Mouse (Mus musculus) lung, postnatal 0 days (tissue): ENCODE data around the gene Tpgs1. TPM values are rescaled to one million over a fixed set of nuclear protein-coding genes. Genes with fewer than 3 reads are reported as not detected.

Experiments used
- ATAC-seq: fragments of 200-750 bp; cut with Nextera tagmentation; 2 replicates; pipeline ENCODE4 v1.8.0; 2017; ENCODE audit warnings: moderate library complexity
- DNase-seq: peaks from one replicate; pipeline ENCODE4 v3.0.0-alpha.2; 2016; ENCODE audit warnings: low spot score
- H3K27ac ChIP-seq: fragments of 300-500 bp; sonication (generic); 2 replicates; pipeline ENCODE4 v1.5.1; 2014; ENCODE audit warnings: antibody characterized with exemption, mild to moderate bottlenecking, low read length, mixed read lengths
- H3K27me3 ChIP-seq: fragments of 300-500 bp; sonication (generic); replicated peaks from 2 replicates; pipeline ENCODE4 v1.6.1; 2014; ENCODE audit warnings: low read length, mixed read lengths; ENCODE audit not compliant: insufficient read depth
- H3K36me3 ChIP-seq: fragments of 300-500 bp; sonication (generic); 2 replicates; pipeline ENCODE4 v1.6.1; 2014; ENCODE audit warnings: low read length, mixed read lengths; ENCODE audit not compliant: insufficient read depth
- H3K4me1 ChIP-seq: fragments of 300-500 bp; sonication (generic); 2 replicates; pipeline ENCODE4 v1.6.1; 2014; ENCODE audit warnings: antibody characterized with exemption, low read depth, low read length, mixed read lengths; ENCODE audit not compliant: insufficient read depth
- H3K4me2 ChIP-seq: fragments of 300-500 bp; sonication (generic); replicated peaks from 2 replicates; pipeline ENCODE4 v1.6.1; 2014; ENCODE audit warnings: low read depth, mild to moderate bottlenecking, low read length, moderate library complexity, mixed read lengths
- H3K4me3 ChIP-seq: fragments of 300-500 bp; sonication (generic); 2 replicates; pipeline ENCODE4 v1.5.1; 2014; ENCODE audit warnings: low read depth, low read length
- H3K9ac ChIP-seq: fragments of 300-500 bp; sonication (generic); replicated peaks from 2 replicates; pipeline ENCODE4 v1.6.1; 2014; ENCODE audit warnings: low read depth, mild to moderate bottlenecking
- H3K9me3 ChIP-seq: fragments of 300-500 bp; sonication (generic); 2 replicates; pipeline ENCODE4 v1.6.1; 2016; ENCODE audit warnings: low read length, mixed read lengths
- CTCF ChIP-seq: IDR thresholded peaks from 2 replicates; pipeline ENCODE4 v1.5.1; 2016; ENCODE audit warnings: antibody characterized with exemption, mild to moderate bottlenecking
- EP300 ChIP-seq: IDR thresholded peaks from 2 replicates; pipeline ENCODE4 v1.6.1; 2016; ENCODE audit warnings: antibody characterized with exemption, mild to moderate bottlenecking, control low read depth
- WGBS: fragments of 180-500 bp; shearing (Covaris S2); extraction: QIAGEN DNeasy Blood & Tissue Kit; methylation state at CpG from one replicate; pipeline ENCODE4 v1.1.7; 2014; 5-methylcytosine and 5-hydroxymethylcytosine counted together
- polyA plus RNA-seq: library from polyadenylated mRNA; unstranded; fragments of >200 nt; fragmentation: Nextera tagmentation; extraction: Ambion mirVana; gene quantifications from 2 replicates; pipeline ENCODE4 v1.2.1, GENCODE M21; 2015

Tpgs1 gene
- polyA plus RNA-seq, 1 experiment from 2014 or later = 71.2 TPM

- DNase-seq (no peak), ATAC-seq (no peak)
- H3K36me3 ChIP-seq = no peaks in the 10 kb centered on the region
- WGBS = 76% methylated on average over 17 of the region's 17 CpGs
- no peaks in the 10 kb centered on the region for H3K9me3 ChIP-seq
- H3K4me3 ChIP-seq = no peak overlapping the region
- H3K27me3 ChIP-seq = peaks cover 7% of the 10 kb centered on the region; the same call in 1 of the 2 replicates
- H3K4me2 ChIP-seq = no peak overlapping the region
- H3K27ac ChIP-seq = no peak overlapping the region
- no peak overlapping the region for H3K9ac ChIP-seq
- peaks cover 3% of the 10 kb centered on the region; the same call in 1 of the 2 replicates for H3K4me1 ChIP-seq
- no peak for TF ChIP-seq EP300
- TF ChIP-seq CTCF = no peak
These were observed 36.0 kb upstream of the Tpgs1 start for GRCm38 (mm10) chr10:79633006-79633777.

DNA sequence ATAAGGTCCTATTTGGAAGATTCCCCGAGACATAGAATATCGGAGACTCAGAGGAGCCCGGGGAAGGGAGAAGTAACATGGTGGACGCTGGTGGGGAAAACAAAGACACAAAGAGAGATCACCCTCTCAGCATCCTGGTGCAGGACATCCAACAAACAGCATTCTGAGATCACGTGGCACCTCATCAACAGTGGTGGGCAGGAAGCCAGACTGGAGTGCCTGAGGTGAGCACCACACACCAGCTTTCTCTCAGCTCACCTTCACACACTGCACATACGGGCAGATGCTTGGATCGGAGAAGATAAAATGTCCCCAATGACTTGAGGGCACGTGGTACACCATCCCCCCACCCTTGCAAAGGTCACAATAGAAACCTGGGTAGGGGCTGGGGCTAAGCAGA is 32.9 kb upstream of the Tpgs1 start:
- no peak overlapping the region for H3K4me3 ChIP-seq
- no peaks in the 10 kb centered on the region for H3K36me3 ChIP-seq
- no peak overlapping the region for H3K9ac ChIP-seq
- no peaks in the 10 kb centered on the region for H3K9me3 ChIP-seq
- ATAC-seq (no peak), DNase-seq (no peak)
- TF ChIP-seq EP300 (no peak), CTCF (no peak)
- H3K4me1 ChIP-seq = peaks cover 3% of the 10 kb centered on the region; the same call in 1 of the 2 replicates
- no peak overlapping the region for H3K4me2 ChIP-seq
- H3K27ac ChIP-seq = no peak overlapping the region
- 71% methylated on average over 8 of the region's 8 CpGs for WGBS
- H3K27me3 ChIP-seq = peaks cover 14% of the 10 kb centered on the region; the same call in 1 of the 2 replicates

DNA sequence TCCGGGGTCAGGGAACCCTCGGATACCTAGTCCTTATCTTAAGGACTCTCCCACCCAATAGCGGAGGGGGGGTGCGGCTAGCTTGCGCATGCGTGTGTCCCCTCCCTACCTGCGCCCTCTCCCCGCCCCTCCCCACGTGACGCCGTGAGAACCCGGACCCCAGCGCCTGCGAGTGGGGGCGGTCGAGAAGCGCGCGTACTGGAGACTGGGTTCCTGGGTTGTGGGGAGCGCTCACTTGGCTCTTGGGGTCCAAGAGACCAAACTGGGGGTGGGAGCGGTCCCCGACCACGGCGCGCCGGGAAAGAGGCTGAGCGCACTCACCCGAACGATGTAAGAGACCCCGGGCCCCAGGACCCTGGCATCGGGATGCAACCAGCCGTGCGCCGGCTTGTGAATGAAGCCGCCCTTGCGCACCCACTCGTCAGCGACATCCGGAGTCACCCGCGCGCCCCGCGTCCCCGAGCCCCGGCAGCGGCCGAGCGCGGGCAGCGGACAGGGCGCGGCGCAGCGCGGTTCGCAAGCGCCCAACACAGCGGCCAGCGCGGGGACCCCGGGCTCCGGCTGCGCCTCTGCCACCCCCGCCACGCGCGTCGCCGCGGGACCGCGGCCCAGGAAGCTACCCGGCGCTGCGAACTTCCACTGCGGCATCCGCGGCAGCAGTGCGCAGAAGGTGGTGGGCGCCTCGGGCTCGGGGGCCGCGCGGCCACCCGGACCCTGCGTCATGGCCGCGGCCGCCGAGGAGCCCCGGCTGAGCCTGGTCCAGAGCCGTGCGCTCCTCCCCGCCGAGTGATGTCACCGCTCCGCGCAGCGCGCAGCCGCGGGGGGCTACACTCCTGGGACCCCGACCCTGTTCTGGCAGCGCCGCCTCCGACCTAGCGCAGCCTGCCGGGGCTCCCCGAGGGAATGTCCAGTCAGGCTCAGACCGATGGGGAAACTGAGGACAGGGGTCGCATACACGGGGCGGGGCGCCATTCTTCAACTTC is 31.8 kb upstream of the Tpgs1 start, which contains the start of gene Shc2:
TSS of gene Shc2 (minus strand) at position 791 of the 983 bp plus-strand sequence.
- no peak for DNase-seq
- under 1% methylated on average over 62 of the region's 116 CpGs for WGBS
- TF ChIP-seq EP300 (no peak), CTCF (no peak)
- Histone ChIP-seq H3K9me3 (no peaks in the 10 kb centered on the region), H3K9ac (no peak within 1 kb of the TSS), H3K27ac (no peak within 1 kb of the TSS), H3K4me3 (peak within 1 kb of the TSS; percentile 44), H3K4me1 (peaks cover 3% of the 10 kb centered on the region; the same call in 1 of the 2 replicates), H3K36me3 (no peaks in the 10 kb centered on the region), H3K4me2 (peak within 1 kb of the TSS; percentile 72), H3K27me3 (peaks cover 14% of the 10 kb centered on the region; the same call in 1 of the 2 replicates)
- ATAC-seq = peak; percentile 37; the same call in 1 of the 2 replicates

DNA sequence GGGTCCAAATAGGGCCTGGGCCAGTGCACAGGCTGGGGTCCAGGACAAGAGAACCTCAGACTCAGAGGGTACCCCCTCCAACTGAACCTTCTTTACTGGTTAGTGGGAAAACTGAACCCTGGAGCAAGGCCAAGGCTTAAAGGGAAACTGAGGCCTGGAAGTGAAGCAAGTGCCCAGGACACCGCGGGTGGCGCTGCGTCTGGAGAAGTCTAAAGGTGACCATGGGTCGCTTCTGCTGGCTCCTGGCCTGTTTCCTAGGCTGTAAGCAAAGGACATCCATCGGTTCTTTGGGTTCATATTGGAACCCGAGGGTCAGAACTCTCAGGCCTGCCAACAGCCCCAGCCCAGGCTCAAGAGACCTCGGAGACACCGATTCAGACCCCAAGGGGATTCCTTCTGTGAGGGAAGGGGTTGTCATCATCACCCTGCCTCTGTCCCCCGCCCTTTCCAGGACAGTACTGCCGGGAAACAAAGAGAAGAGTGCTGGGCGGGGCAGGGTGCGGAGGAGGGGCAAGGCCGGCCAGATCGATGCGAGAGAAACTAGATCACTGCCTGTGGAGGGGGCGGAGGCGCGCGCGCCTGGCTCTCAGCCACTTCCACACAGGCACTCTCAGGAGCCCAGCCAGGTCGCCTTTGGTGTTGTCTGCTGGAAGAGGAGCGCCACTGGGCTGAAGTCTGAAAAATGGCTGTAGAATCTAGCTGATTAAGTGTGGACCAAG is 30.5 kb upstream of the Tpgs1 start:
- H3K27ac ChIP-seq = no peak overlapping the region
- DNase-seq = no peak
- peak; percentile 28; the same call in 1 of the 2 replicates for ATAC-seq
- H3K4me3 ChIP-seq = no peak overlapping the region
- TF ChIP-seq EP300 = no peak
- no peak for TF ChIP-seq CTCF
- peaks cover 14% of the 10 kb centered on the region; the same call in 1 of the 2 replicates for H3K27me3 ChIP-seq
- no peaks in the 10 kb centered on the region for H3K36me3 ChIP-seq
- WGBS = 6% methylated on average over 23 of the region's 23 CpGs
- H3K4me2 ChIP-seq = peak overlapping the region; percentile 25; the same call in 1 of the 2 replicates
- H3K9me3 ChIP-seq = no peaks in the 10 kb centered on the region
- H3K9ac ChIP-seq = no peak overlapping the region
- peaks cover 3% of the 10 kb centered on the region; the same call in 1 of the 2 replicates for H3K4me1 ChIP-seq

- 57% methylated on average over 8 of the region's 8 CpGs for WGBS
- Histone ChIP-seq H3K36me3 (no peaks in the 10 kb centered on the region), H3K27ac (no peak within 1 kb of the TSS), H3K9me3 (no peaks in the 10 kb centered on the region), H3K4me2 (no peak within 1 kb of the TSS), H3K4me3 (no peak within 1 kb of the TSS), H3K4me1 (no peaks in the 10 kb centered on the region), H3K27me3 (no peaks in the 10 kb centered on the region), H3K9ac (no peak within 1 kb of the TSS)
- TF ChIP-seq CTCF = no peak
- no peak for TF ChIP-seq EP300
- ATAC-seq (no peak), DNase-seq (no peak)
These were observed 23.5 kb upstream of the Tpgs1 start, which contains the start of gene Odf3l2 for GRCm38 (mm10) chr10:79645711-79646110. TSS of gene Odf3l2 (minus strand) at chr10:79645738.
